Mouse (Mus musculus) heart, embryonic 11.5 days (tissue): Measurements from ENCODE around the gene Ahcyl2. TPM values are rescaled to one million over a fixed set of nuclear protein-coding genes. Genes with fewer than 3 reads are reported as not detected.

ENCODE experiments used
- ATAC-seq: fragments of 200-750 bp; cut with Nextera tagmentation; replicated peaks from 2 replicates; pipeline ENCODE4 v1.8.0; 2017; ENCODE audit warnings: moderate library complexity; ENCODE audit not compliant: insufficient number of reproducible peaks, low FRiP score, low TSS enrichment
- H3K27ac ChIP-seq: fragments of 300-500 bp; sonication (generic); 2 replicates; pipeline ENCODE4 v1.5.1; 2014; ENCODE audit warnings: mild to moderate bottlenecking, low read depth, low read length
- H3K27me3 ChIP-seq: fragments of 300-500 bp; sonication (generic); 2 replicates; pipeline ENCODE4 v1.6.1; 2014; ENCODE audit warnings: mild to moderate bottlenecking, low read length, mixed read lengths; ENCODE audit not compliant: control insufficient read depth, insufficient read depth
- H3K36me3 ChIP-seq: fragments of 300-500 bp; sonication (generic); 2 replicates; pipeline ENCODE4 v1.6.1; 2014; ENCODE audit warnings: mild to moderate bottlenecking, low read length, moderate library complexity, mixed read lengths; ENCODE audit not compliant: control insufficient read depth, insufficient read depth
- H3K4me1 ChIP-seq: fragments of 300-500 bp; sonication (generic); 2 replicates; pipeline ENCODE4 v1.6.1; 2014; ENCODE audit warnings: low read length; ENCODE audit not compliant: control insufficient read depth, insufficient read depth
- H3K4me2 ChIP-seq: fragments of 300-500 bp; sonication (generic); 2 replicates; pipeline ENCODE4 v1.6.1; 2014; ENCODE audit warnings: mild to moderate bottlenecking, moderate library complexity
- H3K4me3 ChIP-seq: fragments of 300-500 bp; sonication (generic); 2 replicates; pipeline ENCODE4 v1.5.1; 2014; ENCODE audit warnings: low read depth, low read length
- H3K9ac ChIP-seq: fragments of 300-500 bp; sonication (generic); 2 replicates; pipeline ENCODE4 v1.6.1; 2014; ENCODE audit warnings: mild to moderate bottlenecking, low read depth, low read length, moderate library complexity
- H3K9me3 ChIP-seq: fragments of 300-500 bp; sonication (generic); replicated peaks from 2 replicates; pipeline ENCODE4 v1.6.1; 2016; ENCODE audit warnings: low read length; ENCODE audit not compliant: control insufficient read depth
- WGBS: fragments of 180-500 bp; shearing (Covaris S2); extraction: QIAGEN DNeasy Blood & Tissue Kit; methylation state at CpG from one replicate; pipeline ENCODE4 v1.1.7; 2014; ENCODE audit not compliant: insufficient replicate concordance; 5-methylcytosine and 5-hydroxymethylcytosine counted together
- polyA plus RNA-seq: library from polyadenylated mRNA; unstranded; fragments of >200 nt; fragmentation: Nextera tagmentation; extraction: Ambion mirVana; gene quantifications from 2 replicates; pipeline ENCODE4 v1.2.1, GENCODE M21; 2014

Ahcyl2 gene
- polyA plus RNA-seq, 1 experiment from 2014 or later, result 11.6 TPM

DNA sequence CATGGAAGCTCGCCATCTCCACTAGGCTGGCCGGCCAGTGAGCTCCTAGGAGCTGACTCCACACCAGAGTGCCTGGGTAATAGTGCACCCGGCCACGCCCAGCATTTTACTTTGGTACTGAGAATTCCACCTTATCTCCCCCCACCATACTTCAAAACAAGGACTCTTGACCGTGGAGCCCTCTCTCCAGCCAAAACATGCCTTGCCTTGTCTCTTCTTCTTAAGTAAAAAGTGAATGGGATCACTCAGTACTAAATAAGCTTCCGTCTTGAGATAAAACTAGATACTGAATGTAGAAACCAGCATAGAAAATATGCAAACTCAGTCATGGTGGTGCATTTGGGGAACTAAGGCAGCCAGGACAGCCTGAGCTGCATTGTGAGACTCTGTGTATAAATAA is 90.8 kb downstream of the Ahcyl2 start:
- Histone ChIP-seq H3K4me2 (peak overlapping the region; percentile 12; the same call in 1 of the 2 replicates), H3K27me3 (no peaks in the 10 kb centered on the region), H3K4me1 (peaks cover 24% of the 10 kb centered on the region), H3K4me3 (no peak overlapping the region), H3K9ac (no peak overlapping the region), H3K27ac (peak overlapping the region; percentile 58), H3K9me3 (no peaks in the 10 kb centered on the region), H3K36me3 (no peaks in the 10 kb centered on the region)
- WGBS, result 53% methylated on average over 6 of the region's 6 CpGs
- ATAC-seq, result peak; percentile 85

DNA sequence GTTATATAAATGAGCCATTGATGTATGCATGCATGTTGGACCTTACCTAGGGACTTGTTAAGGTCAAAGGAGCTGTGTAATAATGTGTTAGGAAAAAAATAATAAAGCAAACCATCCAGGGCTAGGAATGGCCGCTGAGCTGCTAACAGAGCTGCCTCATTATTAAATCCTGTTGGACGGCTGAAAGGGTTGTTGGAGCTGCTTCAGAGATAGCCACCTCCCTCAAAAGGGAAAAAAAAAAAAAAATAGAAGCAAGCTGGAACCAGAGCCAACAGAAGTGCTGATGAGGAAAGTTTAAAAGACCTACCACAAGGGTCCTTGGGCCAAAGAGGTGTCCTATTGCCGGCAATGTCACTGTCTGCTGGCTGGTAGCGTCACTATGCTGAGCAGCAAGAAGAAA is 91.5 kb downstream of the Ahcyl2 start:
- no peak overlapping the region for H3K9ac ChIP-seq
- no peak overlapping the region for H3K4me3 ChIP-seq
- H3K36me3 ChIP-seq, result no peaks in the 10 kb centered on the region
- H3K4me2 ChIP-seq, result no peak overlapping the region
- no peaks in the 10 kb centered on the region for H3K9me3 ChIP-seq
- 73% methylated on average over 4 of the region's 4 CpGs for WGBS
- 0 out of 2 replicates have a peak overlapping the region, but pooled peaks have one; percentile 46 for H3K27ac ChIP-seq
- no peak for ATAC-seq
- no peaks in the 10 kb centered on the region for H3K27me3 ChIP-seq
- peaks cover 19% of the 10 kb centered on the region for H3K4me1 ChIP-seq

DNA sequence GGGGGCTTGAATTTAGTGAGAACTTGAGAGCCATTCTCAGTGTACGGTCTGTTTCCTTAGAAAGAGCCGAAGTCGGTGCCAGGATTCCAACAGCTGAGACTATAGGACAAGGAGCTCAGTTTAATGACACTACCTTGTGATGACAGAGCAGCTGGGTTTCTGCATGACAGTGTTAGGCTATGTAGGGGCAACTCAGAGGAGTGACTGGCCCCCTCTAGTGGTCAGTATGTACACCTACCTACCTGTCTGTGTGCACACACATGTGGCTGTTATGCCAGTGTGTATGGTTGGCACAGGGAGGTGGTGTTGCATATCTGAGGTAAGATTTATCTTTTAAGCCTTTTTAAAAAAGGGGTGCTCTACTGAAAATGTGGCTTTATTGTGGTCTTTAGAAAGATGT is 92.4 kb downstream of the Ahcyl2 start:
- no peak overlapping the region for H3K9ac ChIP-seq
- 76% methylated on average over 3 of the region's 3 CpGs for WGBS
- no peaks in the 10 kb centered on the region for H3K36me3 ChIP-seq
- H3K9me3 ChIP-seq, result no peaks in the 10 kb centered on the region
- peaks cover 19% of the 10 kb centered on the region for H3K4me1 ChIP-seq
- H3K27me3 ChIP-seq, result no peaks in the 10 kb centered on the region
- ATAC-seq, result 0 out of 2 replicates have a peak, but pooled peaks have one; percentile 55
- no peak overlapping the region for H3K4me3 ChIP-seq
- no peak overlapping the region for H3K27ac ChIP-seq
- H3K4me2 ChIP-seq, result no peak overlapping the region

DNA sequence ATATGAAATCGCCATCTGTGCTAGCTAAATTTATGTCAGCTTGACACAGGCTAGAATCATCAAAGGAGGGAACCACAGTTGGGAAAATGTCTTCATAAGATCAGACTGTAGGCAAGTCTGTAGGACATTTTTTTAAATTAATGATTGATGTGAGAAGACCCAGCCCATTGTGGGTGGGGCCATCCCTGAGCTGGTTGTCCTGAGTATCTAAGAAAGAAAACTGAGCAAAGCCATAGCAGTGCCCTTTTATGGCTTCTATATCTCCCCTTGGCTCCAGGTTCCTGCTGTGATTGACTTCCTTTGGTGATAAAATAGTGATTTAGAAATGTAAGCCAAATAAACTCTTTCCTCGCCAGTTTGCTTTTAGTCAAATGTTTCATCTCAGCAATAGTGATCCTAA is 97.1 kb downstream of the Ahcyl2 start:
- WGBS, result 92% methylated on average over 2 of the region's 2 CpGs
- Histone ChIP-seq H3K27ac (no peak overlapping the region), H3K4me3 (no peak overlapping the region), H3K4me2 (no peak overlapping the region), H3K4me1 (no peaks in the 10 kb centered on the region), H3K36me3 (no peaks in the 10 kb centered on the region), H3K9ac (no peak overlapping the region), H3K9me3 (no peaks in the 10 kb centered on the region), H3K27me3 (no peaks in the 10 kb centered on the region)
- no peak for ATAC-seq

DNA sequence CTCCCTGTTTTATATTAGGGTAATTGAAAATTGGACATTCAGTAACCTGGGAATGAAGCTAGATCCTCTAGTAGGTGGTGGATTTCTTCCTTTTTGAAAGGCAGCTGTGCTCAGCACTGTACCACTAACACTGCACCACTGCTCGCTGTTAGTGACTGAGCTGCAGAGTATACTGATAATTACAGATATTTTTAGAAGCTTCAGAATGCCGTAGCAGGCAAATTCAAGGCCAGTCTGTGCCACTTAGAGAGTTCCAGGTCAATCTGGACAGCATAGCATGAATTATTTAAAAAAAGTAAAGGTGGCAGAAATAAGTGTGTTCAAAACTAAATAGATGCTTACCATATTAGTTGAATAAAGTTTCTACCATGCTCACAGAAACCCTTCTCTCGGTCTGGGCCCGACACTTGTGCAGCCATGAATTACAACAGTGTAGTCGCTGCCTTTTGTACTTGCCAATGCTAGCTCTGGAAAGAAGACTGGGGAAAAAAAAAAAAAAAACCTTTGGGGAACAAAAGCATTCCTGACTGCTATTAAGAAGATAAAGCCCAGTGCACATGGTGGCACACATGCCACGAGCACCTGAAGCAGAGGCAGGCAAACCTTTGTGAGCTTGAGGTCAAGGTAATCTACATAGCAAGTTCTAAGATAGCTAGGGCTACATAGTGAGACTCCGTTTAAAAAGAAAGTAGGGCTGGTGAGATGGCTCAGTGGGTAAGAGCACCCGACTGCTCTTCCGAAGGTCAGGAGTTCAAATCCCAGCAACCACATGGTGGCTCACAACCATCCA is 99.3 kb downstream of the Ahcyl2 start:
- H3K4me1 ChIP-seq, result no peaks in the 10 kb centered on the region
- no peak overlapping the region for H3K4me3 ChIP-seq
- H3K27me3 ChIP-seq, result no peaks in the 10 kb centered on the region
- peak overlapping the region; percentile 41 for H3K27ac ChIP-seq
- no peak for ATAC-seq
- 66% methylated on average over 9 of the region's 9 CpGs for WGBS
- no peak overlapping the region for H3K4me2 ChIP-seq
- no peak overlapping the region for H3K9ac ChIP-seq
- no peaks in the 10 kb centered on the region for H3K36me3 ChIP-seq
- H3K9me3 ChIP-seq, result no peaks in the 10 kb centered on the region

DNA sequence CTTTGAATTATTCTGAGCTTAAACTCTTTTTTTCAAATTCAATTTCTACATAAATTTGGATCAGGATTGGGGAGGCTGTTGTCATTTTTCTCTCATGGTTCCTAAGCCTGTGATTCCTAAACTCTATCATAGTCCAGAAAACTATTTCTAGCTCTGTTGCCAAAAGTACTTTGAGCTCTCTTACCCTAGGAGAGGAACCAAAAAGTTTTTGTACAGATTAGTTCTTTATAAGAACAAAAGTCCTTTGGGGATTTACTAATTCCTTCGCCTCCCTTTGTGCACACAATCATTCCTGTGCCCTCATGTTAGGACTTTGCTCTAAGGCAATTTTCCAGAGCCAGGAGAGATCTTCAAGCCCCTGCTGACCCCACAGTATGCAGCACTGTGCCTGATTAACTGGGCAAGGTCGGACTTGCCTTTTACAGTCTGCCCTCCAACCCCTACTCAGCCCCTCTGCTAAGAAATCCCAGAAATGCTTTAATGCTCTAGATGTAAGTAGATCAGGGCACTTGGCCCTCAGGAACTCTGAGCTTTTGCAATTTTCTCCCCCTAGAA is 100.6 kb downstream of the Ahcyl2 start:
- ATAC-seq, result no peak
- Histone ChIP-seq H3K4me2 (no peak overlapping the region), H3K36me3 (no peaks in the 10 kb centered on the region), H3K27me3 (no peaks in the 10 kb centered on the region), H3K4me1 (no peaks in the 10 kb centered on the region), H3K9me3 (no peaks in the 10 kb centered on the region), H3K27ac (no peak overlapping the region), H3K4me3 (no peak overlapping the region), H3K9ac (no peak overlapping the region)
- WGBS, result 87% methylated on average over 2 of the region's 2 CpGs

DNA sequence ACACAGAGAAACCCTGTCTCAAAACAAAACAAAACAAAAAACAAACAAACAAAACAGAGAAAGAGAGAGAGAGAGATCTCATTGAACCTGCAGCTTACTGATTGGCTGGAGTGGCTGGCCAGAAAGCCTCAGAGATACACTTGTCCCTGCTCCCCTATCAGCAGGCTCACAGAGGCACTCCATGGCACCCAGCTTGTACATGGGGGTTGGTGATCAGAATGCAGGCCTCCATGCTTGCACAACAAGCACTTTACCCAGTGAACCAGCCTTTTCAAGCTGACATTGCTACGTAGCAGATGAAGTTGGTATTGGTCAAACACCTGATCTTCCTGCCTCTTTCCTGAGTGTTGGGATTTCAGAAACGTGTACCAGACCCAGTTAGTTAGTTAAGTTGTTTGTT is 105.8 kb downstream of the Ahcyl2 start:
- H3K4me2 ChIP-seq, result no peak overlapping the region
- 0 out of 2 replicates have a peak overlapping the region, but pooled peaks have one; percentile 70 for H3K27ac ChIP-seq
- H3K27me3 ChIP-seq, result no peaks in the 10 kb centered on the region
- ATAC-seq, result no peak
- H3K4me1 ChIP-seq, result peaks cover 7% of the 10 kb centered on the region; the same call in 1 of the 2 replicates
- H3K9me3 ChIP-seq, result no peaks in the 10 kb centered on the region
- H3K4me3 ChIP-seq, result no peak overlapping the region
- H3K36me3 ChIP-seq, result no peaks in the 10 kb centered on the region
- H3K9ac ChIP-seq, result no peak overlapping the region
- 53% methylated on average over 2 of the region's 2 CpGs for WGBS

DNA sequence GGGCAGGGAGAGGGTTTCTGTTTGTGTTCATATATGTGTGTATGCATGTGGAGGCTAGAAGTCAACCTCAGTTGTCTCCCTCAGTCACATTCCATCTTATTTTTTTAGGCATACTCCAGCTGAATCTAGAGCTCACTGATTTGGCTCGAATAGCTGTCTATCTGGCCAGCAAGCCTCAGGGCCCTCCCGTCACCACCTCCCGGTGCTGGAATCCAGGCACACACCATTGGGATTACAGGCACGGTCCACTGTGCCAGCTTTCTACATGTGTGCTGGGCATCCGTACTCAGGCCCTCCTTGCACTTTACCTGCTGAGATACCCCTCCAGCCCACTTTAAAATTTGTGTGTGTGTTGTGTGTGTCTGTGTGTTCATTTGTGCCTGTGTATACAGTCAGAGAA is 107.8 kb downstream of the Ahcyl2 start:
- ATAC-seq, result no peak
- Histone ChIP-seq H3K27ac (no peak overlapping the region), H3K27me3 (no peaks in the 10 kb centered on the region), H3K4me1 (peaks cover 8% of the 10 kb centered on the region; the same call in 1 of the 2 replicates), H3K9me3 (no peaks in the 10 kb centered on the region), H3K9ac (no peak overlapping the region), H3K4me2 (no peak overlapping the region), H3K36me3 (no peaks in the 10 kb centered on the region), H3K4me3 (no peak overlapping the region)
- WGBS, result 49% methylated on average over 5 of the region's 5 CpGs
